Mouse (Mus musculus): ENCODE results near the gene Kcnq2. TPM values are rescaled to one million over a fixed set of nuclear protein-coding genes. Genes with fewer than 3 reads are reported as not detected.

The Kcnq2 gene
- total and polyA plus RNA-seq, 2 experiments from 2014 or later, result 0.04 TPM; not detected in 1

GRCm38 (mm10) chr2:181147546-181148317 is 12.6 kb upstream of the Kcnq2 start:
- H3K9ac ChIP-seq (replicated peaks; ENCODE audit: low read depth, low read length), result no peak overlapping the region
- WGBS, result 14% methylated on average over 60 of the region's 61 CpGs
- no peaks in the 10 kb centered on the region for H3K9me3 ChIP-seq (replicated peaks; ENCODE audit: control insufficient read depth, low read length)
- H3K4me1 ChIP-seq (ENCODE audit: control insufficient read depth, insufficient read depth), result no peaks in the 10 kb centered on the region
- peak overlapping the region; percentile 65 for H3K4me2 ChIP-seq (ENCODE audit: low read depth, low read length)
- peak; percentile 24 for DNase-seq (ENCODE audit: low spot score)
- peak; percentile 32; the same call in 1 of the 2 replicates for ATAC-seq (ENCODE audit: insufficient read depth, low read depth)
- no peak for TF ChIP-seq EP300 (IDR thresholded peaks at IDR 0.05; ENCODE audit: low read depth)
- TF ChIP-seq CTCF (IDR thresholded peaks at IDR 0.05; ENCODE audit: low read depth), result no peak
- H3K4me3 ChIP-seq (ENCODE audit: low read depth, low read length), result peak overlapping the region; percentile 35
- peaks cover 55% of the 10 kb centered on the region for H3K36me3 ChIP-seq (replicated peaks; ENCODE audit: control insufficient read depth, insufficient read depth, low read length)
- 0 out of 2 replicates have a peak, but pooled peaks cover 14% of the 10 kb centered on the region for H3K27me3 ChIP-seq (ENCODE audit: control insufficient read depth, insufficient read depth, low read length)
- H3K27ac ChIP-seq (ENCODE audit: low read depth), result no peak overlapping the region

- peaks cover 50% of the 10 kb centered on the region; the same call in 1 of the 2 replicates for H3K36me3 ChIP-seq (replicated peaks; ENCODE audit: control insufficient read depth, insufficient read depth, low read length)
- 0 out of 2 replicates have a peak, but pooled peaks cover 14% of the 10 kb centered on the region for H3K27me3 ChIP-seq (ENCODE audit: control insufficient read depth, insufficient read depth, low read length)
- no peaks in the 10 kb centered on the region for H3K9me3 ChIP-seq (replicated peaks; ENCODE audit: control insufficient read depth, low read length)
- no peak for TF ChIP-seq EP300 (IDR thresholded peaks at IDR 0.05; ENCODE audit: low read depth)
- no peak for TF ChIP-seq CTCF (IDR thresholded peaks at IDR 0.05; ENCODE audit: low read depth)
- H3K27ac ChIP-seq (ENCODE audit: low read depth), result no peak overlapping the region
- H3K4me2 ChIP-seq (ENCODE audit: low read depth, low read length), result no peak overlapping the region
- no peak for ATAC-seq (ENCODE audit: insufficient read depth, low read depth)
- 55% methylated on average over 4 of the region's 4 CpGs for WGBS
- no peak overlapping the region for H3K4me3 ChIP-seq (ENCODE audit: low read depth, low read length)
- DNase-seq (ENCODE audit: low spot score), result no peak
- H3K9ac ChIP-seq (replicated peaks; ENCODE audit: low read depth, low read length), result no peak overlapping the region
- no peaks in the 10 kb centered on the region for H3K4me1 ChIP-seq (ENCODE audit: control insufficient read depth, insufficient read depth)
Observed at GRCm38 (mm10) chr2:181146976-181147545, 12.0 kb upstream of the Kcnq2 start.

GRCm38 (mm10) chr2:181144675-181145074 is 9.6 kb upstream of the Kcnq2 start:
- Histone ChIP-seq H3K9me3 (replicated peaks; ENCODE audit: control insufficient read depth, low read length) (no peaks in the 10 kb centered on the region), H3K4me1 (ENCODE audit: control insufficient read depth, insufficient read depth) (no peaks in the 10 kb centered on the region), H3K4me3 (ENCODE audit: low read depth, low read length) (no peak overlapping the region), H3K27me3 (ENCODE audit: control insufficient read depth, insufficient read depth, low read length) (0 out of 2 replicates have a peak, but pooled peaks cover 14% of the 10 kb centered on the region), H3K27ac (ENCODE audit: low read depth) (no peak overlapping the region), H3K9ac (replicated peaks; ENCODE audit: low read depth, low read length) (no peak overlapping the region), H3K36me3 (replicated peaks; ENCODE audit: control insufficient read depth, insufficient read depth, low read length) (peaks cover 31% of the 10 kb centered on the region; the same call in 1 of the 2 replicates), H3K4me2 (ENCODE audit: low read depth, low read length) (no peak overlapping the region)
- WGBS, result 68% methylated on average over 2 of the region's 2 CpGs
- DNase-seq (ENCODE audit: low spot score) (no peak), ATAC-seq (ENCODE audit: insufficient read depth, low read depth) (no peak)
- no peak for TF ChIP-seq EP300 (IDR thresholded peaks at IDR 0.05; ENCODE audit: low read depth)
- TF ChIP-seq CTCF (IDR thresholded peaks at IDR 0.05; ENCODE audit: low read depth), result no peak

GRCm38 (mm10) chr2:181143509-181144276 is 8.6 kb upstream of the Kcnq2 start:
- 0 out of 2 replicates have a peak, but pooled peaks cover 13% of the 10 kb centered on the region for H3K27me3 ChIP-seq (ENCODE audit: control insufficient read depth, insufficient read depth, low read length)
- WGBS, result 62% methylated on average over 2 of the region's 2 CpGs
- DNase-seq (ENCODE audit: low spot score) (no peak), ATAC-seq (ENCODE audit: insufficient read depth, low read depth) (no peak)
- no peak overlapping the region for H3K4me2 ChIP-seq (ENCODE audit: low read depth, low read length)
- TF ChIP-seq CTCF (IDR thresholded peaks at IDR 0.05; ENCODE audit: low read depth), result no peak
- no peak for TF ChIP-seq EP300 (IDR thresholded peaks at IDR 0.05; ENCODE audit: low read depth)
- no peaks in the 10 kb centered on the region for H3K9me3 ChIP-seq (replicated peaks; ENCODE audit: control insufficient read depth, low read length)
- H3K36me3 ChIP-seq (replicated peaks; ENCODE audit: control insufficient read depth, insufficient read depth, low read length), result peaks cover 22% of the 10 kb centered on the region; the same call in 1 of the 2 replicates
- no peak overlapping the region for H3K27ac ChIP-seq (ENCODE audit: low read depth)
- H3K4me3 ChIP-seq (ENCODE audit: low read depth, low read length), result no peak overlapping the region
- no peak overlapping the region for H3K9ac ChIP-seq (replicated peaks; ENCODE audit: low read depth, low read length)
- no peaks in the 10 kb centered on the region for H3K4me1 ChIP-seq (ENCODE audit: control insufficient read depth, insufficient read depth)

- Histone ChIP-seq H3K4me2 (ENCODE audit: low read depth, low read length) (no peak overlapping the region), H3K36me3 (replicated peaks; ENCODE audit: control insufficient read depth, insufficient read depth, low read length) (peaks cover 13% of the 10 kb centered on the region; the same call in 1 of the 2 replicates), H3K9ac (replicated peaks; ENCODE audit: low read depth, low read length) (no peak overlapping the region), H3K9me3 (replicated peaks; ENCODE audit: control insufficient read depth, low read length) (no peaks in the 10 kb centered on the region), H3K27ac (ENCODE audit: low read depth) (no peak overlapping the region), H3K4me3 (ENCODE audit: low read depth, low read length) (no peak overlapping the region), H3K27me3 (ENCODE audit: control insufficient read depth, insufficient read depth, low read length) (0 out of 2 replicates have a peak, but pooled peaks cover 16% of the 10 kb centered on the region), H3K4me1 (ENCODE audit: control insufficient read depth, insufficient read depth) (no peaks in the 10 kb centered on the region)
- DNase-seq (ENCODE audit: low spot score) (no peak), ATAC-seq (ENCODE audit: insufficient read depth, low read depth) (no peak)
- WGBS, result 42% methylated on average over 8 of the region's 8 CpGs
- TF ChIP-seq EP300 (IDR thresholded peaks at IDR 0.05; ENCODE audit: low read depth) (no peak), CTCF (IDR thresholded peaks at IDR 0.05; ENCODE audit: low read depth) (no peak)
Observed at GRCm38 (mm10) chr2:181142703-181143135, 7.6 kb upstream of the Kcnq2 start.

Data from heart, postnatal 0 days (tissue).